Mouse (Mus musculus): ENCODE measurements around the gene Frem1.

DNA sequence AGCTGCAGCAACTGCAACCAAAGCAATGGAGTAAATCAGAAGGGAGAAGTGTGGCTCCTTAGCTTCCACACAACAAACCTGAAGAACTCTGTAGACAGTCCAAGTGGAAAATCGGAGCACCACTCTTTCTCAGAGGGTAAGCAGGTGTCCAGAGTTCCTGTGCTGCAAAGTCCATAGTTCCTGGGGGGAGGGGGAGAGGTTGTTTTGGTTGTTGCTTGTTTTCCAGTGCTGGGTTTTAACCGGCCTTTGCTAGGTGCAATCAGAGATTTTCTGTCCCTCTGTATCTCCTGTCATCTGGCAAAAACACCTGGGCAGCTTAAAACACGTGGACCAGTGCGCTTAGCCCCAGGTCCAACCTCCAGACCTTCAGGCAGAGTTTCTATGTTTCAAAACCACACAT lies 177.3 kb downstream of the Frem1 start:
- TF ChIP-seq CTCF (IDR thresholded peaks at IDR 0.05): no peak
- no peak for TF ChIP-seq EP300 (IDR thresholded peaks at IDR 0.05)

Measured in lung, postnatal 0 days (tissue).